Mouse (Mus musculus) limb, embryonic 12.5 days (tissue): ENCODE measurements around the gene Olfr1321. TPM values are rescaled to one million over a fixed set of nuclear protein-coding genes. Genes with fewer than 3 reads are reported as not detected.

Experiments used
- ATAC-seq: fragments of 200-750 bp; cut with Nextera tagmentation; 2 replicates; pipeline ENCODE4 v1.8.0; 2017; ENCODE audit warnings: low read depth, moderate TSS enrichment; ENCODE audit not compliant: insufficient number of reproducible peaks, insufficient read depth, low FRiP score, low TSS enrichment
- H3K27ac ChIP-seq: fragments of 300-500 bp; sonication (generic); 2 replicates; pipeline ENCODE4 v1.5.1; 2016; ENCODE audit warnings: mild to moderate bottlenecking, moderate library complexity
- H3K27me3 ChIP-seq: fragments of 300-500 bp; sonication (generic); 2 replicates; pipeline ENCODE4 v1.6.1; 2016; ENCODE audit warnings: mild to moderate bottlenecking, moderate library complexity
- H3K36me3 ChIP-seq: fragments of 300-500 bp; sonication (generic); 2 replicates; pipeline ENCODE4 v1.6.1; 2016; ENCODE audit warnings: mild to moderate bottlenecking, moderate library complexity
- H3K4me1 ChIP-seq: fragments of 300-500 bp; sonication (generic); replicated peaks from 2 replicates; pipeline ENCODE4 v1.6.1; 2016
- H3K4me2 ChIP-seq: fragments of 300-500 bp; sonication (generic); 2 replicates; pipeline ENCODE4 v1.6.1; 2016; ENCODE audit warnings: mild to moderate bottlenecking, moderate library complexity
- H3K4me3 ChIP-seq: fragments of 300-500 bp; sonication (generic); replicated peaks from 2 replicates; pipeline ENCODE4 v1.5.1; 2016; ENCODE audit warnings: mild to moderate bottlenecking
- H3K9ac ChIP-seq: fragments of 300-500 bp; sonication (generic); replicated peaks from 2 replicates; pipeline ENCODE4 v1.6.1; 2016; ENCODE audit warnings: mild to moderate bottlenecking, moderate library complexity
- H3K9me3 ChIP-seq: fragments of 300-500 bp; sonication (generic); 2 replicates; pipeline ENCODE4 v1.6.1; 2016; ENCODE audit warnings: mild to moderate bottlenecking, moderate library complexity
- WGBS: fragments of 180-500 bp; shearing (Covaris S2); methylation state at CpG from one replicate; pipeline ENCODE4 v1.1.7; 2016; 5-methylcytosine and 5-hydroxymethylcytosine counted together
- polyA plus RNA-seq: library from polyadenylated mRNA; unstranded; fragments of >200 nt; fragmentation: Nextera tagmentation; extraction: Ambion mirVana; gene quantifications from 2 replicates; pipeline ENCODE4 v1.2.1, GENCODE M21; 2016

Olfr1321 gene
- not detected in 2 replicates for polyA plus RNA-seq

DNA sequence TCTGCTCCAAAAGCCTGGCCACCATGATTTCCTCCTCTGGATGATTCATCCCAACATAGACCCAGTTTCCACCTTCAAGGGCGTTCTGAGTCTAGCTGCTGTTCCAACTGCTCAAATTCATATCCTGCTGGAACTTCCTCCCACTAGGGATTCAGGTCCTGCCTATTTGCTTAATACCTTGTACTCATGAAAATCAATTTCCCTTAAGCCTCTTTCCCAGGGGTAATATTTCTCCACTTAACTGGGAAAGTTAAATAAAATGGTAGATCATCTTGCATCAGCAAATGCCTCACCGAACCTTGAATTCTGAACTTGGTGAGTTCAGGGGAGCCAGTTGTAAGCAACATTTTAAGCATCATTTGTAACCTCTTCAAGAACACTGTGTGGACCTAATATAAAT lies at the start of gene Olfr1321:
Gene Olfr1321, minus strand, starts transcription at position 101 of the 400 bp plus-strand sequence.
- Histone ChIP-seq H3K4me3 (no peak within 1 kb of the TSS), H3K4me1 (no peaks in the 10 kb centered on the region), H3K4me2 (no peak within 1 kb of the TSS), H3K36me3 (no peaks in the 10 kb centered on the region), H3K9ac (no peak within 1 kb of the TSS), H3K27me3 (no peaks in the 10 kb centered on the region), H3K27ac (no peak within 1 kb of the TSS), H3K9me3 (no peaks in the 10 kb centered on the region)
- WGBS, result 71% methylated on average over 2 of the region's 2 CpGs
- no peak for ATAC-seq

DNA sequence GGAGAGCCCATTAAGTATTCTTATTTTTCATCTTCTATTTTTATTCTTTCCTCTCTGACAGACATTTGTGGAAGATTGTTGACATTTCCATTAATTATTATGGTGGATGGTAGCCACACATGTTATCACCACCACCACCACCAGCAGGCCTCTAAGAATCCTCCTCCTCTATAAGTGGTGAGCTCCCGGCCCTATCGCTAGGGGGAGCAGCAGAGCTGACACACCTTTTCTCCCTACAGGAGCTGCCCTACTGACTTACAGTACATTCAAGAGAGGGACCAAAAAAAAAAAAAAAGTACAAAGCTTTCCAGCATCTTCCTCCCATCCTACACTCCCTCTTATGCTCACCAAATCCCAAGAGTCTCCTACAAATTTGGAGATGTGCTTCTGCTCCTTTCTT lies 36.0 kb upstream of the Olfr1321 start:
- Histone ChIP-seq H3K4me3 (no peak overlapping the region), H3K36me3 (no peaks in the 10 kb centered on the region), H3K4me1 (no peaks in the 10 kb centered on the region), H3K9me3 (no peaks in the 10 kb centered on the region), H3K9ac (no peak overlapping the region), H3K4me2 (no peak overlapping the region), H3K27me3 (no peaks in the 10 kb centered on the region), H3K27ac (no peak overlapping the region)
- 29% methylated on average over 2 of the region's 2 CpGs for WGBS
- no peak for ATAC-seq

DNA sequence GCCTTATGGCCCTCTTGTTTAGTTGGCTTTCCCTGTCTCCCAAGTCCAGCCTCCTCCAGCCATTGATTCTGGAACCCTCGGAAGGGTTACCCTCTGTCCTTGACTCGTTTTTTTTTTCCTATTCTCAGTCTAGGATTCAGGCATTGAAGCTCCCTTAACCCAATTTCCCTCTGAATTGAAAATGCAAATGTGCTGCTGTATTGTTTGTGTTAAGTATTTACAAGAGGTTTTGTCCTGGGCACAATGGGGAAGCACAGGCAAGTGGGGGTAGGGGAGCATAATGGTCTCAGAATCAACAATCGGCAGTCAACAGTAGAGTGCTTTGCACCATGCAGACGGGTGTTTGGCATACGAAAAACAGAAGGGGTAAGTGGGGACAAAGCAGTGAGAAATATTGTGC lies 10.3 kb upstream of the Olfr1321 start:
- WGBS, result 60% methylated on average over 5 of the region's 5 CpGs
- no peak for ATAC-seq
- no peak overlapping the region for H3K9ac ChIP-seq

More for the DNA sequence above, 10.3 kb upstream of the Olfr1321 start:
- Histone ChIP-seq H3K4me3 (no peak overlapping the region), H3K27me3 (no peaks in the 10 kb centered on the region), H3K9me3 (no peaks in the 10 kb centered on the region), H3K36me3 (no peaks in the 10 kb centered on the region), H3K4me2 (no peak overlapping the region), H3K4me1 (no peaks in the 10 kb centered on the region), H3K27ac (no peak overlapping the region)

Other genes starting within 250 kb of the Olfr1321 start
- not detected in 2 replicates for gene Olfr1320, start 62.7 kb downstream of the Olfr1321 start, polyA plus RNA-seq
- 1.3 and 1.9 TPM in 2 replicates for gene Igsf1, start 62.7 kb upstream of the Olfr1321 start, polyA plus RNA-seq
- not detected in 2 replicates for gene Olfr1322, start 156.4 kb upstream of the Olfr1321 start, polyA plus RNA-seq